Mouse (Mus musculus) c-Kit-positive CD71-positive TER-119-positive erythroid progenitor cells, embryonic 14.5 days (primary cell): Measurements from ENCODE around the gene Prkci.

Experiments
- DNase-seq: peaks from one replicate; pipeline ENCODE4 v3.0.0-alpha.2; 2013; ENCODE audit warnings: low spot score

Prkci gene

GRCm38 (mm10) chr3:30995899-30996687 is 546 bp downstream of the Prkci start:
- DNase-seq = peak; percentile 16

- DNase-seq = peak; percentile 14
These were observed 1.1 kb downstream of the Prkci start for GRCm38 (mm10) chr3:30996688-30997014.

- no peak for DNase-seq
These were observed 4.0 kb downstream of the Prkci start for GRCm38 (mm10) chr3:30999401-31000017.

GRCm38 (mm10) chr3:31000018-31000407 is 4.5 kb downstream of the Prkci start:
- DNase-seq = no peak

DNA sequence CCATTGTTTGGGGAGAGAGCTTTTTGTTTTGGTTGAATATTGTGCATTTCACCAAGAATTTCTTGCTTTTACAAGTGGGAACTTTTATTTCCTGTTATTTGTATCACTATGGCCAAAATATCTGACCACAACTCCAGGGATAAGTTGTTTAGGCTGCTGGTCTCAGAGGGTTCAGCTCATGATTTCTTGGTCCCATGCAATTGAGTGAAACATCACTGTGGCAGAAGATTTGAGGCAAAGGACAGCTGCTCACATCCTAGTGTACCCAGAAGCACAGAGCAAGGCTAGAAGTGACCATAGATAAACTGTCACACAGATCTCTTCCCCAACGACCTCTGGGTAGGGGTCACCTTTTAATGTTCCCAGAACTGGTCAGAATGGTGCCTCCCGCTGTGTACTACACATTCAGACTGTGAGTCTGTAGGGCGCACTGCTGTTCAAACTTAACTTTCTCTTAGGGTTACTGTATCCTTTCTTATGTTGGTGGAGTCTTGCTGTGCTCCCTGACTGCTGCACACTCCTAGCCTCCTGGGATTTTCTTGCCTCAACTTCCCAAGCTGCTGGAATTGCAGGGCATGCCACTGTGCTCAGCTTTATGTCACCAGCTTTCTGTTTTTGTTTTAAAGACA is 5.6 kb downstream of the Prkci start:
- no peak for DNase-seq

GRCm38 (mm10) chr3:31004320-31005209 is 9.0 kb downstream of the Prkci start:
- DNase-seq = no peak

DNA sequence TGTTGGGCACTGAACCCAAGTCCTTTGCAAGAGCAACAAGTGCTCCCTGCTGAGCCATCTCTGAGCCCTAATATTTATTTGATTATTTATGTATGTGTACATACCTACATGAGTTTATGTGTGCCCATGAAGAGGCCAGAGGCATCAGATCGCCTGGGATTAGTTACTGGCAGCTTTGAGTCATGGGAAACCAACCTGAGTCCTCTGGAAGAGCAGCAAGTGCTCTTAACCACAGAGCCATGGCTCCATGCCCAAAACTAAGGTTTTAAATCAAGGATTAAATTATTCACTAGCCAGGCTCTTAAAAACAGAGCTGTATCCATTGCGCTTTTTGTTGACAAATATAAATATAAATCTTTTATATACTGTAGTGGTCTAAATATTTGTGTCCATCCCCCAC is 18.8 kb downstream of the Prkci start:
- DNase-seq = no peak

DNA sequence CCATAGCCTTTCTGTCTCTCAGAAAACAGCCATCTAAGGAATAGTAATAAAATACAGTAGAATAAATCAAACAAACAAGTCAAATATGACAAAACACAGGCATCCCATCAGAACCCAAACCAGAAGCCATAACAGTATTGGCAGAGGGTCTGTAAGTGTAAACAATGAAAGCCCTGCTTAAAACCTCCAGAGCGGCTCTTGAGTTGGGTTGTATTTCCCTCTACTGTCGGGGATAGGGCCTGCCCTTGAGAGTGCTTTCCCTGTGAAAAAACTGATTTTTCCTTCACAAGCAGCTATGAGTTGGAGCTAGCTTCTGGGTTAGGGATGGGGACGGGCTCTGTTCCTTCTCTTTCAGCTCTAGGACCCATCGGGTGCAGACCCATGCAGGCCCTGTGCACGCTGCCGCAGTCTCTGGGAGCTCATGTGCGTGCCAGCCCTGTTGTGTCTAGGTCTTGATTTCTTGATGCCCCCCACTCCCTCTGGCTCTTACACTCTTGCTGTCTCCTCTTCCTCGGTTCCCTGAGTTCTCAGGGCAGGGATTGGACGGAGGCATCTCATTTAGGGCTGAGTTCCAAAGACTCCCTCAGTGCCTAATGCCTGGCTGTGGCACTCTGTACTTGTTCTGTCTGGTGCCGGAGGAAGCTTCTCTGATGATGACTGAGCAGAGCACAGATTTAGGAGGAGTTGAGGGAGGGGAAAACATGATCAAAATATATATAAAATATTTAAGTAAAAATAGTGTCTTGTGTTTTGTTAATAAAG is 20.3 kb downstream of the Prkci start:
- DNase-seq = no peak

DNA sequence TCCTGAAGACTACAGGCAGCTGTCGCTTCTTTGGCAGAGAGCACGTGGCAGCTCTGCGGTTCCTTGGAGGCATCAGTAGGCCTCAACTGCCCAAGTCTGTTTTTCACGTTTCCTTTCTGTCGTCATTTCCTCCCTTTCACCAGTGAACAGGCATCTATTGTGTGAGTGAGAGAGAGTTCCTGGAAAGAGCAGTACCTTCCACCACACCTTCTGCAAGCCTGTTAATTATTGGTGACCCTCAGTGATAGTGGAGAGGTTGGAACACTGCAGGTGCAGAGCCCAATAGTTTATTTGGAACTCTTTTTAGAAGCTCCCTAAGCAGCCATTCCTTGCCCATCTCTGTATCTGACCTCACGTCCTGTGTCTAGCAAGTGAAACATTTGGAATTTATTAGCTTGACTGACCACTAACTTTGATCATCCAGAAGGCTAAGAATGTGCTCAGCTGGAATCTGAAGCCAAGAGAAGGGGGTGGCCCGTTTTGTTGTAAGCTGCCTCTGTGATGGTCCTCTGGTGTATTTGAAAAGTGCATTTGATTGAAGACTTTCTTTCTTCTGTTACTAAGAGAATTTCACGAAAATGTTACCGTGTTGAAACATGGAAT is 21.1 kb downstream of the Prkci start:
- no peak for DNase-seq

DNA sequence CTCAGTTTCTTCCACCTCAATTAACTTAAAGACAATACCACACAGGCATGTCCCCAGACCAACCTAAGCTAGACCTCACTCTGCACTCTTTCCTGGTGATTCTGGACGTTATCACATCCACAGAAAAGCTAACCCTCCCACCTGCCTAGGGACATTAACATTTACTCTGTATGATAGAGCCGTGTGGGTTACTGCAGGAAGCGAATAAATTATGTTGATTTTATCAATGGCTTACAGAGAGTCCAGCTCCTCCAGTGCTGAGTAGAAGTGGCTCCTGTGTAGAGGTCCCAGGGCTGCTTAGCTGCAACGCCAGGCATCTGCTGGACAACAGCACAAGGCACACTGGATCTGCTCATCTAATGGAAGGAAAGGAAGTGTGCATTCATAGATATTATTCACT is 22.1 kb downstream of the Prkci start:
- no peak for DNase-seq

DNA sequence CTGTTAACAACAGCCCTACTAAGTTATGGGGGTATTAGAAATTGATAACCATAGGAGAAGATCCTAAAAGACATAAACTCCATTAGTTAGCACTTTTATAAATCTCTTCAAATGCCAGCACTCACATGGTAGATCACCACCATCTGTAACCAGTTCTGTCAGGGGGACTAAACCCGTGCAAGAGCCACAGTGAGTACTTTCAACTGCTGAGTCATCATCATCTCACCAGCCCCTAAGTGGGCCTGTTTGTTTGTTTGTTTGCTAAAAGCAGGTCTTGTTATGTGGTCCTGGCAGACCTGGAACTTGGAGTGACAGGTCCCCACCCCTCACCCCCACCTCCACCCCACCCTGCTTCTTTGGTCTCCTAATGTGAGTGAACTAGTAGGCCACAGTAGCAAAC is 23.7 kb downstream of the Prkci start:
- no peak for DNase-seq

- DNase-seq = no peak
These were observed 24.4 kb downstream of the Prkci start for GRCm38 (mm10) chr3:31019793-31020447.

DNA sequence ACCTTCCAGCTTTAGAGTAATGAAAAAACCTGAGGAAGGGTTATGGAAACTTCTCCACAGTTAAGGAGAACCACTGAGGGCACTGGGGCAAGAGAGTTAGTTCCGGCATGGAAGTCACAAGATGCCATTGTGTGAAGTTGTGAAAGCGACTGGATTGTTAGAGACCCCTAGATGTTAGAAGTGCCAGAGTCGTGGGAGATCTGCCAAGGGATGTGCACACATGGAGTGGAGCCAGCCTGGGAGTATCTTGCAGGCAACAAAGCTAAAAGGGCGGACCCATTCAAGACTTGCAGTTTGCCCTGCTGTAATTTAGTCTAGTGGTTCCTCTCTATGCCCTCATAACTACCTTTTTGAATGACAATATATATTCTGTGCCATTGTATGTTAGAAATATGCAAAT is 25.1 kb downstream of the Prkci start:
- DNase-seq = no peak

- DNase-seq = no peak
These were observed 27.4 kb downstream of the Prkci start for GRCm38 (mm10) chr3:31022895-31023436.

DNA sequence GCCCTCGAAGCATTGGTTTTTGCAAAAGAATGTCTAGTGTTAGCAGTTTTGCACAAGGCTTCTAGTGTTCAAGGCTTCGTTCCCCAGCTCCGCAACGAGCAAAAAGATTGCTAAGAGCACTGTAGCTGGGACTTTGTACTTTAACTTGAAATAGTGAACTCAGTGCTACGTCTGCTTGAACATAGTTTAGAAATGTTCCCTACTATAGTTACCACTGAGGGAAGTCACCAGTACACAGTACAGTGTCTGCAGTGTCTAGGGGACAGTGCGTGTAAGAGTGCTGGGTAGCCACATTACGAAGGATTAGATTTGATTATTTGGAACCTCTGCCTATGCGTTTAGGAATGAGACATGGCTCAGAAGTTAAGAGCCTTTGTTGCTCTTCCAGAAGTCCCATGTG is 32.2 kb downstream of the Prkci start:
- DNase-seq = no peak

DNA sequence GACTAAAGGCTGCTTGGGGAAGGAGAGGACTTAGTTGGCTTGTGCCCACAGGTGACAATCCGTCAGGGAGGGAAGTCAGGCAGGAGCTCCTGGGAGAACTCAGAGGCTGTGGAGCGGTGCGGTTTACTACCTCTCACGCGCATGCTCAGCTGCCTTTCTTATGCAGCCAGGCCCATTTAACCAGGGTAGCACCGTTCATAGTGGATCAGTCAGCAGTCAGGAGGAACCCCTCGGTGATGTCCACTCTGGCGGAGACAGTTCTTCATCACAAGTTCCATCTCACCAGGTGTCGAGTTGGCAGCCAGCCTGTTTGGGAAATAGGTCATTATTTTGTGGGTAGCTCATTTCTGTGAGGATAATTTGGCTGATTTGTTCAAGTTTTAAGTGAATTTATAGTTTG is 36.1 kb downstream of the Prkci start:
- DNase-seq = no peak

GRCm38 (mm10) chr3:31033644-31034043 is 38.1 kb downstream of the Prkci start:
- DNase-seq = no peak

- DNase-seq = no peak
These were observed 42.3 kb downstream of the Prkci start for GRCm38 (mm10) chr3:31037851-31038250.

DNA sequence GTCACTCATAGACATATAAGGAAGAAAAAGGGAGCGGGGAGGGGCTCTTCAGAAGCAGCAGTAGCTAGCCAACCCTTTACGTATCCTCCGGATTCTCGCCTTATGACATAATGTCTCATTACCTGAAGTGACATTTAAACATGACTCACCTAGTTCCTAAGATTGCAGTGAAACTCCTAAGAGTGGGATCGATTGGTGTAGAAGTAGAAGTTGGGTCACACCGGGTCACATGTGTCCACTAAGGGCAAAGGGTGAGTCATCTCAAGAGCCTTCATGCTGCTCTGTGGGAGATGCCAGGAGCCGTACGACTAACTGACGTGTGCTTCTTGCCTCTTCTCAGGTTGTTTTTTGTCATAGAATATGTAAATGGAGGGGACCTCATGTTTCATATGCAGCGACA is 43.1 kb downstream of the Prkci start:
- DNase-seq = no peak

GRCm38 (mm10) chr3:31042992-31043391 is 47.4 kb downstream of the Prkci start:
- no peak for DNase-seq

- DNase-seq = no peak
These were observed 51.7 kb downstream of the Prkci start for GRCm38 (mm10) chr3:31047263-31047662.
